Mouse (Mus musculus) MEL (cell line): ENCODE data around the gene Ctnnd2.

Experiments
- BHLHE40 ChIP-seq: IDR thresholded peaks from 2 replicates; pipeline ENCODE4 v1.6.1; 2012; ENCODE audit warnings: low read depth, mild to moderate bottlenecking, inconsistent platforms, low read length, improper control_type of control experiment, borderline replicate concordance
- E2F4 ChIP-seq: IDR thresholded peaks from 2 replicates; pipeline ENCODE4 v1.6.1; 2011; ENCODE audit warnings: low read depth, low read length, improper control_type of control experiment, borderline replicate concordance
- GATA1 ChIP-seq: IDR thresholded peaks from 2 replicates; pipeline ENCODE4 v1.6.1; 2011; ENCODE audit warnings: low read depth, low read length, improper control_type of control experiment
- KAT2A ChIP-seq: conservative IDR thresholded peaks from 2 replicates; pipeline ENCODE4 v1.6.1; 2012; ENCODE audit warnings: low read depth, low read length, improper control_type of control experiment, inconsistent platforms
- NRF1 ChIP-seq: IDR thresholded peaks from 2 replicates; pipeline ENCODE4 v1.6.1; 2014; ENCODE audit warnings: low read depth, mild to moderate bottlenecking, inconsistent platforms, low read length, improper control_type of control experiment, moderate library complexity; ENCODE audit not compliant: poor library complexity, insufficient read depth, severe bottlenecking

DNA sequence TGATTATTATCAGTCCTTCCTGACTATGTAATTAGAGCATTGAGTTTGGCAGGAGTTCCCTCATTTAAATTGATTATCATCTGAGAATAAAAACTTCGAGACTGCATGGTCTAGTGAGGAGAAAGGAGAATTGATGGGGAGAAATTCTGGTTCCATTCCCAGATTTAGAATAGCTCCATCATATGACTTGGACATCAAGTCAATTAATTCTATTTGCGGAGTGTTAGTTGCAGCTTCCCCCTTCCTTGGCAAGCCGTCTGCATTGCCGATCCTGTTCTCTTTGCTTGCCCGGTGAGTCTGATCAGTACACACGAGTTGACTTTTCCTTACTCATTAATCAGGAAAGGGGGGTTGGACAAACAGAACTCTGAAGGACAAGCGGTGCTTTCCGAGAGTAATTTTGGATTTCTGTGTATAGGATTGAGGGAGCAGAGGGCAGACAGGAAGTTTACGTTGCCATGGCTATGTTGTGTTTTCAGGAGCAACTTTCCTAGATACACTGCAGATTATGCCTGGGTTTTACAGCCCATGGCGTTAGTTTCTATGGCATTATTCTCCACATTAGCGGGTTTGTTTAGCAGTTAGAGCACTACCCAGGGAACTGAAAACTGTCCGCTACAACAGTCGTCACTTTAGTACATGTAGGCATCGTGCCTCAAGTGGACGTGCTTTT is 113.3 kb downstream of the Ctnnd2 start:
- TF ChIP-seq NRF1 (no peak), KAT2A (no peak), BHLHE40 (no peak), GATA1 (no peak), E2F4 (no peak)
